Mouse (Mus musculus) ES-E14 (cell line): ENCODE data around the gene Tsfm.

ENCODE experiments used
- MAFK ChIP-seq: IDR thresholded peaks from 2 replicates; pipeline ENCODE4 v1.6.1; 2014; ENCODE audit warnings: mild to moderate bottlenecking, low read depth, low read length, inconsistent platforms; ENCODE audit not compliant: insufficient read depth
- ZNF384 ChIP-seq: IDR thresholded peaks from 2 replicates; pipeline ENCODE4 v1.6.1; 2012; ENCODE audit warnings: low read depth, low read length, inconsistent platforms

DNA sequence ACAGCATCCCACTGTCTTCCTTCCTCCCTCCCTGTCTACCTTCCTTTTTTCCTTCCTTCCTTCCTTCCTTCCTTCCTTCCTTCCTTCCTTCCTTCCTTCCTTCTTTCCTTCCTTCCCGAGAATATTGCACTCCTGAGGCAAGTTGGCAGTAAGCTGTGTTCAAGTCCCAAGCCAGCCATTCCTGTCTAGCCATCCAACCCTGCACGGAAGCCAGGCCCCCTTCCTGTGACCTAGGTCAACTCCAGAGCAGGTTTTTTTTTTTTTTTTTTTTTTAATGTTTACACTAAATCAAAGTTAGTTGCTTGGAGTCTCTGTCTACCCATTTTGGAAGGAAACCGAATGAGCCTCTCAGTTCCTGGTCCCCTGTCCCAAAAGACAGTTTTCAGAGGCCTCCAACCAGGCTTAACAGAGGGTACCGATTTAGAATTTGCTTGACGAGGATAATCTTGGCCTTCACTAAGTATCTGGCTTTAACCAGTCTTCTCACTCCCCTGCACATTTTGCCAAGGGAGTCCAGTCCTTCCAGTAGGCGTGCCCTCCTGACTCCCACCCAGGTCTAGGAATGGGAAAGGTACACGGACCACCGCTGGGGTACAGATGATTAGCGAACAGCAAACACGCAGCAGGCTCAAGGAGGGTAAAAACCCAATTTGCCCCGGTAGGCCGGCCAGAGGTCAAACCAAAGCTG, 59.1 kb downstream of the Tsfm start:
- peak; percentile 92 for TF ChIP-seq ZNF384
- TF ChIP-seq MAFK = no peak
